Mouse (Mus musculus) embryonic fibroblast, embryonic 13.5 days (primary cell): ENCODE data around the gene Gng8.

Experiments
- CTCF ChIP-seq: IDR thresholded peaks from 2 replicates; pipeline ENCODE4 v1.5.1; 2011; ENCODE audit warnings: mild to moderate bottlenecking, control low read depth, low read length, moderate library complexity, borderline replicate concordance; ENCODE audit not compliant: insufficient read depth
- POLR2A ChIP-seq: IDR thresholded peaks from 2 replicates; pipeline ENCODE4 v1.6.1; 2011; ENCODE audit warnings: low read depth, mild to moderate bottlenecking, control low read depth, low read length, moderate library complexity

DNA sequence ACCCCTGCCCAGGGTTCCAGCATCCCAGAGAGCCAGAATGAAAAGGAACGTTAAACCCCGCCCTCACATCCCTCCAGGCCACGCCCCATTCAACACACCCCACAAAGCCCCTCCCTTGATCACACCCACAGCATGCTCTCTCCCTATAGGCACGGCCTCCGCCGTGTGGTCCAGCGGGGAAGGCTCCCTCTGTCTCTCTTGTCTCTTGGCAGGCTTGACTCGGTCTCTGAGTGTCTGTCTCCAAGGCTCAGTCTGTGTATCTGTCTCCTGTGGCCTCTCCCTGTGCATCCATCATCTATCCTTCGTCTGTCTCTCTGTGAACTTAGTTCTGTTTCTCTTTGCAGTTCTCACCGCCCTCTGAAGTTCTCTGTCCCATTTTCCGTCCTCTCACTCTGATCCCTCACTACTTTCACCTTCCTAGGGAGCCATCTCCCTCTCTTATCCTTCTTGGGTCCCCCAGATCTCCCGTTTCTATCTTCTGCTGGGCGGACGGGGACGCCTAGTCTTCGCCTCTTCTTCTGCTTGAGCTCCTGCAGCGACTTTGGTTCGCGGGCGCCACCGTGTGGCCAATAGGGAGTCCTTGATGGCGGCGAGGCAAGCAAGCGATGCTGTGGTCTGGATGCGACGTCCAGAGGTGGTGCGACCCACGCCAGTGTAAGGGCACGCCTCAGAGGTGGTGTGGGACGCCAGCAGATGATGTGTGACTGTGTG is at the start of gene Gng8:
- TF ChIP-seq POLR2A (peak; percentile 91), CTCF (peak; percentile 95)
